Mouse (Mus musculus): ENCODE results near the gene Ccdc155. TPM values are rescaled to one million over a fixed set of nuclear protein-coding genes. Genes with fewer than 3 reads are reported as not detected.
A peak's percentile ranks its signal among the peaks of the same experiment; 100 is the strongest.

Gene Ccdc155
- under 1 TPM; 0.24 to 0.34 TPM for polyA plus RNA-seq (2017; shearing (Covaris generic))

DNA sequence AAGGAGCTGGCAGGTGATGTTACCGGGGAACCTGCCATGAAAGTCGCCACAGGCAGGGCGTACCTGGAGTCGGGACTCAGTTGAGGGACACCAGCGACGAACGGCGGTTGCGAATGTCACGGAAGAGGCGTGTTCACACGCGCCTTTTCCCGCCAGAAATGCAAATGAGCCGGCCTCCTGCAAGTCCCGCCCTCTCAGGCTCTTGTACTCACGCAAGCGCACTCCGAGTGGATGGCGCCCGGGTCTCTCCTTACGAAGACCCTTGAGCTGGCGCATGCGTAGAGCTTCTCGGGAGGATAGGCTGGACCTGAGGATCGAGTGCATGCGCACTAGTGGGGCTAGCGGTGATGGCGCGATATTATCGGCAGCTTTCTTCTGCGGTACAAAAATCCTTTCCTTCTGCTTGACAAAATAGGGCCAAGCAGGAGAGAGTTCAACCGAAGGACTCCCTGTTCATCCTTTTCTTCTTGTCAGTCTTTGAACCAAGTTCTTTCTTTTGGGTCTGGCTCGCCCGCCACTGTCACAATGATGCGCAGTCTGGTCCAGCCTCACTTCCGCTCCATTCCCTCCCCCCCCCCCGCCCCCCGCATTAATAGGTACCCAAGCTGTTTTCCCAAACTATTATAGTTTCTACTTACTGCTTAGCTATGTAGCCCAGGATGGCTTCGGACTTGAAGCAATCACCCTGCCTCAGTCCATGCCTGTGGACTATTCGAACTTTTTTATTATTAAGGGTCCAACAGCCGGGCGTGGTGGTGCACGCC, at the start of gene Ccdc155:
Gene Ccdc155, minus strand, starts transcription at position 513 of the 764 bp plus-strand sequence.
- peak; percentile 92 for ATAC-seq

DNA sequence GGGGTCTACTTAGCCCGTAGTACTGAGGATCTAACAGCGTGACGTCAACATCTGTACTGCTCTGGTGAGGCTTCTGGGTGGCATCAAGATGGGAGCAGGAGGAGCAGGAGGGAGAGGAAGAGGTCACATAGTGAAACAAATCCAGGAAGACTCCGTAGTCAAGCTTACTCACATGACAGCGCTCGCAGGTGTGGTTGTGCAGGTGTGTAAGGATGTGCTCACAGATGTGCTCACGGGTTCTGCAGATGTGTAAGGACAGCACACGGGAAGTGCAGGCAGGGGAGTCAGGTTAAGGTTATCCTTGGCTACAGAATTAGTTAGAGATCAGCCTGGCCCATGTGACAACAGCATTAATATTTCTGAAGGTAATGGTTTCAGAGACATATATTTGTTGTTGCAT, 49.1 kb upstream of the Ccdc155 start:
- no peak for ATAC-seq

DNA sequence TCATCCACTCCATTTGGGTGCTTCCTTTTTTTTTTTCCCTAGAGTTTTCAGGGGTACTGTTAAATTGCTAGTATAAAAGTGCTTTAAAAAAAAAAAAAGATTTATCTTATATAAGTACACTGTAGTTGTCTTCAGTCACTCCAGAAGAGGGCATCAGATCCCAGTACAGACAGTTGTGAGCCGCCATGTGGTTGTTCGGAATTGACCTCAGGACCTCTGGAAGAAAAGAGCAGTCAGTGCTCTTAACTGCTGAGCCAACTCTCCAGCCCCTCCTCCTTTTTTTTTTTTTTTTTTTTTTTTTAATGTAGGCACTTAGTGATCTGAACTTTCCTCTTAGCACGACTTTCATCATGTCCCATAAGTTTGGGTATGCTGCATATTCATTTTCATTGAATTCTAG, 43.0 kb upstream of the Ccdc155 start:
- no peak for ATAC-seq

DNA sequence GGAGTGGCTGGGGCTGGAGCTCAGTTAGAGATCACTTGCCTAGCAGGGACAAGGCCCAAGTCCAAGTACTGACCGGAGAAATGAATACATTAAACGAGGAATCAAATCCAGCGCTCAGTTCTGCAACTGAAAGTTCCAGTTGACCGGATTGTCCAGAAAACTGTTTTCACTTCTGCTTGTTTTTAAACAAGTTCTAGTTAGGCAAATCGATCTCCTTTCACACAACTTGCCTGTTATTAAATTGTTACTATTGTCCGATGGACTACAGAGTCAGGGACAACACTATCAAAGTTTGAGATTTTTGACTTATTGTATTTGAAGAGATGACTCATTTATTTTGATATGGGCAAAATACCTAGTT, 36.7 kb upstream of the Ccdc155 start:
- ATAC-seq: no peak

DNA sequence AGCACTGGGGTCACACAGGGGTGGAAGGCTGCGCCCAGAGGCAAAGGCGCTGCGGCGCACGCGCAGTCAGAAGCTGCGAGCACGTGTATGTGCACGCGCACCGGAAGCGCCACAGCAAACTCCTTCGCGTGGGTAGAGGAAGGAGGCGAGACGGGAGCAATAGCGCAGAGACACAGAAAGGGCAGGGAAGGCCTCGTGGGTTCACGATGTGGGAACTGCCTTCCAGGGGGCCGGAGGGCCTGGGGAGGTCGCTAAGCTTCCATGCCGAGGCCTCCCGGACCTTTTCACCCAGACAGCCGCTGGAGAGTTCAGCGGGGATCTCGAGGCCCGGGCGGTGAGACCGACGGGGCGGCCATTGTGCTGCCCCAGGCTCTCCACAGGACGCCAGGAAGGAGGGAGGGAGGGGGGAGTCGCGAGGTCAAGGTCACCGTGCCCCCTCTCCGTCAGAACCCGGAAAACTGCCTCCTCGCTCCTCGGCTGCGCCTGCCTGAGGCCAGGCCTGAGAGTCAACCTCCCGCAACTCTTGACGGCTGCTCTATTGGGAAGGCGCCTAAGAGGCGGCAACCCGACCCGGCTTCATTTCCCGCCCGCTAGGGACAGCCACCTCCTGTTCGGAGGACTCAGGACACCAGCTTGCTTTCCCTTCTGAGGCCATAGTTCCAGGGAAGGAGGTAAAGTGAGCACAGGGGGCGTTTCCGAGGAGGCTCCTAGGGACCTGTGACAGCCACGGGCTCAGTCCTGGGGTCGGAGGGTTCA, 36.1 kb upstream of the Ccdc155 start, which contains the start of gene Slc6a16:
Gene Slc6a16, plus strand, starts transcription at position 453 of the 756 bp plus-strand sequence.
- no peak for ATAC-seq

DNA sequence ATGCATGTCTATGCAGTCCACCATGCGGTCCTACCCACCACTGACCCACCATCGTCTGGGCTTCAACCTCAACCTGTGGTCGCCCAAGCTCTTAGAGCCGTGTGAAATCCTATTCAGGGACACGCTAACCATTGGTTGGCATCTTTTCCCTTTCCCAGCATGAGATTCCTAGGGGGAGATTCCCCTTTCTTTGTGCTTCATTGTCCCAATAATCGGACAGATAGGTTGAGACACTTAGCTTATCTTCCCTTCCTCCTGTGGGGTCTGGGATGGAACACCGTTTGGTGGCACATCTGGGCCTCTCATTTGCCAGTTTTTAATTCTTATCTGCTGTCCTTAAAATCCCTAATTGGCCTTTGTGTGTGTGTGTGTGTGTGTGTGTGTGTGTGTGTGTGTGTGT, 35.4 kb upstream of the Ccdc155 start:
- no peak for ATAC-seq

DNA sequence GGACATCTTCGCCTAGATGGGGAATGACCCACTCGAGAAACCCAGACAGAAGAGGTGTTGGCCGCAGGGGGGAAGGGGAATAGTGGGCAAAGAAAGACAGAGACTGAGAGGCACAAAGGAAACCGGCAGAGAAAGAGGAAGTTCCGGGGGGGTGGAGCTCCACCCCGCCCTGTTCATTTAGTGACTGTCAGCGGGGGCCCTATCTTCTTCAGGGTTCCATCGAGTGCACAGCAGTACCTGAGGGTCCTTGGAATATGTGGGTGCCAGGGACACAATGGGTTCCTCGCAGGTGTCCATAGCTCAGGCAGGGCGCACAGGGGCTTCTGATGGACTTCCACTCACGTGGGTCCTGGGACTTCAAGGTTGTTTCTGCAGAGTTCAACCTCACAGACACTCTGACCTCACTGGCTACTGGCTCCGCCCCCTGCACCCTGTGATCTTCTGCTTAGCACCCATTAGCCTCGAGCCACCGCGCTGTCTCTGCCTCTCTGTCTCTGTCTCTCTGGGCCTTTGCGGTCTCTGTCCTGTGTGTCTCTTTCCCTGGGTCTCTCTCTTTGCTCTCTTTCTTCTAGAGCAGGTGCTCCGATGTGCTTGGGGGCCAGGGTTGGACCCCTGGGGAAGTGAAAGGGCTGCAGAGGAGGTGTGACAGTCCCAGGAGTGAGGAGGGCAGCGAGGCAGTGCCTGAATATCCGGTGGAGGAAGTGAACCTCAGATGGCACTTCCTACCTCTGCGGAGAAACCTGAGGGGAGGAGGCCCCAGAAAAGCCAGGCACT, 34.2 kb upstream of the Ccdc155 start, which contains the start of gene Cd37:
Gene Cd37, minus strand, starts transcription at position 393 of the 774 bp plus-strand sequence.
- ATAC-seq: peak; percentile 88

DNA sequence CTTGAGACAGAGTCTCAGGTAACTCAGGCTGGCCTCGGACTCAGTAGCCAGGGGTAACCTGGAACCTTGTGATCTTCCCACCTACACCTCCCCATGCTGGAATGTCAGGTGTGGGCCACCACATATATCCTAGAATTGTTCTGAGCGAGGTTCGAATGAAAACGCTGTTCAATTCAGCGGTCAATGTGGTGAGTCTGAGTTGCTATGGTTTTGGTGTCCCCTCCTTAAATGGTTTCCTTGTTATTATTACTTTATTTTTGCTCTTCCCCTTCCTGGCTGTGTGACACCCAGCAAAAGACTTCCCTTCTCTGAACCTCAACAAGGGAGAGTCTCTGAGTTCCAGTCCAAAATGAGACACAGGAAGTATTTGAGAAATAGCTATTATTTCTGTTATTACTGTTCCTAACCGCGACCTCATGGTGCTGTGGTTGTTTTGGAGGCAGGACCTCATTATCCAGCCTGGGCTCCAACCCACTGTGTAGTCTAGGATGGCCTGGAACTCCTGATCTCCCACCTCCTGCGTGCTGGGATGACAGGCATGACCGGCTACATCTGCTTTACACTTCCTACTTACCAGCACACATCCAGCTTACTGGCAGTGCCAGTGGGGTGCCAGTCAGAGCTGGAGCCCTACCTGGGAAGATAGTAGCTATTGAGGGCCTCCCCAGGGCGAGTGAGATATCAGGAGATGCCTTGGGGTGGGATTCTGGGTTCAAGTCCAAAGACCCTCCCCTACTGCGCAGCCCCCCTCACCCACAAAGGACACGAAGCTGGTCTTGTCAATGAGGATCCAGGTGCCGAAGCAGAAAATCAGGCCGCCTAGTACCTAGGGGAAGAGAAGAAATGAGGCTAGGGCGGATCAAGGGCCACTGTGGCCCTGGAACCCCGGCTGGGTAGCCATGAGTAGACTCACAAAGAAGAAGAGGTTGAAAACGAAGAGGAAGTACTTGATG, 33.3 kb upstream of the Ccdc155 start:
- no peak for ATAC-seq

DNA sequence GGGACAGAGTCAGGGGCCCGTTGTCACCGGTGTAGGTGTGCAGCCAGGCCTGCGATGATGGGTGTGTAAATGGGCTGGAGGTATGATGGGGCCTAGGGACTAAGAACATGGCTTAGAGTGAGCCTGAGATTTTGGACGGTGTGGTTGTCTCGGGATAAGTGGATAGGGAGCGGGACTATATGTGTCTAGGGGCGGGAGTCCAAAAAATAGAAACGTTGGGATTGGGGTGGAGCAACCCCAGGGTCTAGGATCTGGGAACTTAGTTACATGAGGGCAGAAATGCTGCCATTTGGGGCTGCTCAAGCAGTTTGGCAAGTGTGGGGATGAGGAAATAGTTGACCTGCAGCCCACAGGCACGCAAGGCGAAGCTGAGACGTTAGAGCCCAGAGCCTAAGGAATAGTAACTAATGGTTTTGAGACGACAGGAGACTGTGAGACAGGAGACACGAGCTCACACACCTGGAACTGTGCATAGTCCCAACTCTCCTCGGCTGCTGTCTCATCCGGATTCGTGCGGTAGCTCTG, 31.0 kb upstream of the Ccdc155 start:
- no peak for ATAC-seq

DNA sequence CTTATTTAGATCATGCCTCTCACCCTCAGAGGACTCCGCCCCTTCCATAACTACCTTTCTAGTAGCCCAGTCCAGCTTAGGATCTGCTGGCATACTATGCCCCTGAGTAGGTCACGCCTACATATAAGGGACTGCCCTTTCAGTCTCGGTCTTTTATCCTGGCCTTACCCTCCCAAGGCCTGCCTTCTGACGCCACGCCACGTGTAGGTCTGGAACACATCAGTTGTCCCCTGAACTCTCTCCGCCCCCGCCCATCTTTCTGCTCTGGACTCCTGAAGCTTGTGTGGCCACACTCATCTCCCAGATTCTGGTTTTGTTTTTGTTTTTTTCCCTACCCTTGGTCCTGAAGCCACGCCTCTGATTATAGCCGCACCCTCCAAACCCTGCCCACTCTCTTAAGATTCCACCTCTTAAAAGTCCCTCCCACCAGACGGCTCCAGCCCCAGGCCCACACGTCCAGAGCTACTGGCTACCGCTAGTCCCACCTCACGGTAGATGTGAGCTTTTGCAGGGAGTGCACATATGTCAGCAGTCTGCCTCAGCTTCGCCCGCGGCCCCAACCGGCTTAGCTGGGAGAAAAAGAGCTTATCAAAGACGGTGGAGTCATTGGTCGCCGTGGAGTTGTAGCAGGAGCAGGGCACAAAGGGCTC, 30.4 kb upstream of the Ccdc155 start:
- no peak for ATAC-seq

DNA sequence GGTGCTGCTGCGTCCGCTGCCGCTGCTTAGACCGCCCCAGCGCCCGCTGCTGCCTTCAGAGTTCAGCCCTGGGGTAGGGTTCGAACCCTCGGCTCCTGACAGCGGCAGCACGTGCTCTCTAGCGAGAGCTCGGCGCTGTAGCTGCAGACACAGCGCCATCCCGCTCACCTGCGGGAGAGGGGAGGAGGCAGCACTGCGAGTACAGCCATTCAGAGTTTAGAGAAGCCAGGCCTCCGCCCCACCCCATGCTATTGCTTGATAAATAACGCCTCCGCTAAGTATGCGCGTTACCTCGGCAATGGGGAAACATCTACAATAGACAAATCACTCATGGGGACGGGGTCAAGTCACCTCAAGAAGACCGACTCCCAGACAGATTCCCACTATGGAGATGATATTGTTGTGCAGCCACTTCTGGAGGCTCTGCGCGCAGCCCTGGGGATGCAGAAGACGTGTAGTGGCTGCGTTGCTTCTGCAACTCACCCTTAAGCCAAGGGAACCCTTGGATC, 29.7 kb upstream of the Ccdc155 start:
- ATAC-seq: no peak

DNA sequence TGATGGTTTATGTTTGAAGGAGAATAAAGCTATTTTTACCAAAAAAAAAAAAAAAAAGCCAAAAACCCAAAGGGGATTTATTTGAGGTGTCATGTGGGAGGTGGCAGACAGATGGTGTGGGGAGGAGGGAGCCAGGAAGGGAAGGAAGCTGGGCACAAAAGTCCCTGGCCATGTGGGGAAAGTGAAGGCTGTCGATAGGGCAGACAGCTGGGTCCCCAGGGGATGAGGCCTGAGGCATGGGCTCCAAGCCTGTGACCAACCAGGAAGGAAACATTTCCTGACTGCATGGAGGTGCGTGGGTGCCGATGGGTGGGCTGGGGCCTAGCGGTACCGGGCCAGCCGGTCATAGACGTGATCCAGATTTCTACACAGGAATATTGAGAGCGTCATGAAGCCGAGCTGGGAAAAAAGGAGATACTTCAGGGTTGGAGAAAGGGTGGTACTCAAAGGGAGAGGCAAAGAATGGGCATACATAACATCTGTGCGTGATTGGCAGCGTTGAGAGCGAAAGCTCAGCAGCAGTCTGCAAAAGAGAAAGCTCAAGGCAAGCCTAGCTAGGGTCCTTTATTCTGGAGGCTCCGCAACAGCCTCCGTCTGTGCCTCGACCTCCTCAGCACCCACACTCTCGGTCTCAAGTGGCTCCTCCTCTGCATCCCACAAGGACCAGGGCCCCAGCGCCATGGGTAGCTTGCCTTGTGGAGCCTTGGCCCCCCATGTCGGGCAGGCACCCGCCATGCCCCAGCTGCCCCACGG, 29.1 kb upstream of the Ccdc155 start:
- ATAC-seq: no peak

DNA sequence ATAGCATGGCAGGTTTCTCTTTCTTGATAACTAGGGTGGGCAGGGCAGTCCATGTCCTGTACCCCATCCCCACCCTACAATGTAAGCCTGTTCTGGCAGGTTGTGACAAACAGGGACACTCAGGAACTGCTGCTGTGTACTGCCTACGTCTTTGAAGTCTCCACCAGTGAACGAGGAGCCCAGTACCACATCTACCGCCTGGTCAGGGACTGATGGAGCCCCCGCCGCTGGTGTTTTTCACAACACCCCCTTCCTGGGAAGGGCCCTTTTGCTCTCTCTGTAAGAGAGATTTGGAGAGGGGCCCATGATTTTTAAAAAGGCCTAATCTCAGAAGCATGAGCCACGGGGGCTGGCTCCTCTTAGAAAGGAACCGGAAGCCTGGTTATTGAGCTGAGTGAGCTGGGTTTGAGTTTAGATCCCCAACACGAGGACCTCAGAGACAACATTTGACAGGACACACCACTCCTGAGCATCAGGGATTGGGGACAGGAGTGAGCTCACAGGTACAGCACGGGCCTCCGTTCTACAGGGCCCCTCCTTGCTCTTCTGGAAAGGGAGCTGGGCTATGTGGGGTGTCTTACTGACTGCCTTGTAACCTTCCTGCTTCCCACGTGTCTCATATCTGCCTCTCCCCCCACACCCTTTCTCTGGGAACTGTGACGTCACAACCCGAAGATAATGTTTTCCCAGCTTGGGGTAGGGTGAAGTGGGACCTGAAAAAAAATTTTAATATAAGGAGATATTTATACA, 28.2 kb upstream of the Ccdc155 start:
- no peak for ATAC-seq

DNA sequence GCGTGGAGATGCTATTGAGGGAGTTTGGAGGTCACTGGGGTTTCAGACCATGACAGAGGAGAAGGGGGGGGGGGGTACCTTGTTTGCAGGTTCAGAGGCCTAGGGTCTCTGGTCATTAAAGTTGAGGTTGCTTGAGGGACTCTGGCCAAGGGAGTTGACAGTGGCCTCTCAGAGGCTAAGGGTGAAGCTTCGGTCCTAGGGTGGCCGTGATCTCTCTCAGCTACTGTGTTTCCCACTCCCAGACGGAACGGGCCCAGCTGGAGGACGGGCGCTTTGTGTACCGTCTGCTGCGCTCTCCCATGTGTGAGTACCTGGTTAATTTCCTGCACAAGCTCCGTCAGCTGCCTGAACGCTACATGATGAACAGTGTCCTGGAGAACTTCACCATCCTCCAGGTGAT, 27.2 kb upstream of the Ccdc155 start:
- ATAC-seq: no peak

DNA sequence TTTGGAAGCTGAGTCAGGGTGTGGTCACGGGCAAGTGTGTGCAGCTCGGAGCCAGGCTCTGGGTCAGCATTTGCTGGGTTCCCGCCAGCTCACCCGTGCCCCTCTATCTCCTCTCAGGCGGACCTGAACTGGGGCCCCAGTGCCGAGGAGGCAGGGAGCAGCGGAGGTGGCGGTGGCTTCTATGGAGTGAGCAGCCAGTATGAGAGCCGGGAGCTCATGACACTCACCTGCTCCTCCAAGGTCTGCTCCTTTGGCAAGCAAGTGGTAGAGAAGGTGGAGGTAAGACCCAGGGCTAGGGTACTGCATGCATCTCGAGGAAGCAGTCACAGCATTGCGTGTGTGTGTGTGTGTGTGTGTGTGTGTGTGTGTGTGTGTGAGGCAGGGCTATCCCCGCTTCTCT, 26.5 kb upstream of the Ccdc155 start:
- no peak for ATAC-seq

DNA sequence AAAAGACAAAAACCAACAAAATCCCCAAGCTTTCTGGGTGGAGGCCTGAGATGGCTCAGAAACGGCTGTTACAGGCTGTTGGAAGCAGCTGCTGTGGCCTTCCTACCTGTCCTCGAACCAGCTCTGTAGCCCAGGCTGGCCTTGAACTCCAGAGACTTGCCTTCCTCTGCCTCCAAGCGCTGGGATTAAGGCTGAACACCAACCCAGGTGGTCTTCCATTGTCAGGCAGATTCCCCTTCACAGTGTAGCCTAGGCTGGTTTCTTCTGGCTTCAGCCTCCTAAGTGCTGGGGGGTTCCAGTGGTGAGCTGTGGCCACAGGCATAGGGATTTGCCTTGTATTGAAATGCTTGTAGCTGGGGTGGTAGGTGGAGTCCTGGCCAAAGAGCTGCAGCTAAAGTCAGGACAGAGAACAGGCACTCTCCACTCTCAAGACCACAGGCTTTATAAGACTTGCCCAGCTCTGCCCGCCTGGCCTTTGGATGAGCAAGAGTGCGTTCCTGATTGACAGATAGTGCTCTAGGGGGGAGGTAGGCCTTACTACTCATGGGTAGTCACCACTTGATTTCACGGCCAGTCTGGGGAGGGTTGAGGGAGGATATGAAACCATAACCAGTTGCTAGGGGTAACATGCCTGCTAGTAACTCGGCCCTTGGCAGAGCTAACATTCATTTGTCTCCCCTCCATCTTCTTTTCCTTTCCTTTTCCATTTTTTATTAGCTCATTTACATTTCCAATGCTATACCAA, 24.9 kb upstream of the Ccdc155 start:
- no peak for ATAC-seq

DNA sequence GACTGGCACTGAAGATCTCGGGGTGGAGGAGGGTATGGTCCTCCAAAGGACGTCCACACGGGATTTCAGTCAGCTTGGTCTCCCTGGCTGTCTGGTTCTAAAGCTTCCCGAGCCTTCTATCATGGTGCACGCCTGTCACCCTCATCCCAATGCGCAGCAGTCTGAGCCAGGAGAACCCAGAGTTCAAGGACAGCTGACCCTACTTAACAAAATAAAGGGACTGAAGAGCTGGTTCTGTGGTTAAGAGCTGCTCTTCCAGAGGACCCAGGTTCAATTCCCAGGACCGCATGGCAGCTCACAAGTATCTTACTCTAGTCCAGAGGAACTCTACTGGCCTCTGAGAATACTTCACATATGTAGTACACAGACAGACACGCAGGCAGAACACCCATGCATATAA, 24.4 kb upstream of the Ccdc155 start:
- ATAC-seq: no peak

DNA sequence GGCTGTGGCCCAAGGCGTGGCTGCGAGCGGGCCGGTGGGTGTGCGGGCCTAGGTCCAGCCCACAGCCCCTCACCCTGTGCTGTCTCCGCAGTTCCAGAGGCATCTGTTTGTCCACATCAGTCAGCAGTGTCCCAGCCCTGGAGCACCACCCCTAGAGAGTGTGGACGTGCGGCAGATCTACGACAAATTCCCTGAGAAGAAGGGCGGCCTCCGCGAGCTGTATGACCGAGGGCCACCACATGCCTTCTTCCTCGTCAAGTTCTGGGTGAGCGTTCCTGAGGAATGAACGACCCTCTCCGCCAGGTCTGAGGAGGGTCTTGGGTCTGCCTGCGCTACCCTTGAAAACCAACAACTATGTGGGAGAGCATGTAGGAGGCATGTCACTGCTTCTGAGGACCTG, 23.9 kb upstream of the Ccdc155 start:
- no peak for ATAC-seq

DNA sequence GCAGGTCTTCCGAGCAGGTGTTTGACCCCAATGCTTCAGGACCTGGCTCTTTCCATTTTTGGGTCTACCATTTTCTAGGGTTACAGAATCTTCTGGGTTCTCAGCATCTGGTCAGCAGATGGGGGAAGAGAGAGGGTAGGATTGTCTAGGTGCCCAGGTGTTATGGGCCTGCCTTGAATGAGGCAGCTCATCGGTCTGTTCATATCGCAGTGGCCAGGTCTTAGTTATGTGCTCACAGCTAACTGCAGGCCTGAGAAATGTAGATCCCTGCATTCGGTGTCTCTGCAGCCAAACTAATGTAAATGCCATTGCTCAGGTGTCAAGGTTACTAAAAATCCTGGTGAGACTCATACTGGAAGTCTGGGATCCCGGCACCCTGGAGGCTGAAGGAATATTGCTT, 21.7 kb upstream of the Ccdc155 start:
- no peak for ATAC-seq
